10 mouse cellular contexts compared by ENCODE assay signal in genomic region chr8:27778982-27779381, GRCm38 (mm10).
"Had no signal": no experiment of that assay in that cellular context is flagged by ENCODE, and none has a peak within 500 bp of the region (broad histone marks: within the 10 kb centered on the region; RNA-seq: fewer than 3 reads in every experiment).

No protein-coding gene starts in this region.

- H3K27me3 ChIP-seq: liver, embryonic 13.5 days had no signal

- H3K4me2 ChIP-seq: liver, embryonic 13.5 days; midbrain, embryonic 11.5 days had no signal

- H3K4me3 ChIP-seq: layer of hippocampus, adult 2 months; liver, embryonic 13.5 days had no signal

- H3K27ac ChIP-seq: layer of hippocampus, adult 2 months; liver, embryonic 13.5 days had no signal

- H3K9ac ChIP-seq: liver, embryonic 13.5 days had no signal

- H3K9me3 ChIP-seq: liver, embryonic 13.5 days had no signal

- DNase-seq: layer of hippocampus, adult 9-11 months; liver, embryonic 13.5 days; lung, adult 2 months; lung, postnatal 14 days; lung, postnatal 4 days; midbrain, embryonic 14.5 days; thymus, adult 18-20 months; thymus, postnatal 36 days had no signal

- H3K36me3 ChIP-seq: liver, embryonic 13.5 days had no signal

- H3K4me1 ChIP-seq: liver, embryonic 13.5 days had no signal
